Mouse (Mus musculus) ES-E14 (cell line): ENCODE data around the gene Hist1h2ap.
A peak's percentile ranks its signal among the peaks of the same experiment; 100 is the strongest.

Source experiments
- CHD2 ChIP-seq: IDR thresholded peaks from 2 replicates; pipeline ENCODE4 v1.6.1; 2014; ENCODE audit warnings: mild to moderate bottlenecking, low read depth, low read length, inconsistent platforms
- HCFC1 ChIP-seq: IDR thresholded peaks from 2 replicates; pipeline ENCODE4 v1.6.1; 2012; ENCODE audit warnings: low read length, inconsistent platforms, borderline replicate concordance; ENCODE audit not compliant: insufficient read depth
- MAFK ChIP-seq: IDR thresholded peaks from 2 replicates; pipeline ENCODE4 v1.6.1; 2014; ENCODE audit warnings: mild to moderate bottlenecking, low read depth, low read length, inconsistent platforms; ENCODE audit not compliant: insufficient read depth
- ZC3H11A ChIP-seq: IDR thresholded peaks from 2 replicates; pipeline ENCODE4 v1.6.1; 2012; ENCODE audit warnings: low read depth, mild to moderate bottlenecking, inconsistent platforms, low read length, borderline replicate concordance
- ZNF384 ChIP-seq: IDR thresholded peaks from 2 replicates; pipeline ENCODE4 v1.6.1; 2012; ENCODE audit warnings: low read depth, low read length, inconsistent platforms

DNA sequence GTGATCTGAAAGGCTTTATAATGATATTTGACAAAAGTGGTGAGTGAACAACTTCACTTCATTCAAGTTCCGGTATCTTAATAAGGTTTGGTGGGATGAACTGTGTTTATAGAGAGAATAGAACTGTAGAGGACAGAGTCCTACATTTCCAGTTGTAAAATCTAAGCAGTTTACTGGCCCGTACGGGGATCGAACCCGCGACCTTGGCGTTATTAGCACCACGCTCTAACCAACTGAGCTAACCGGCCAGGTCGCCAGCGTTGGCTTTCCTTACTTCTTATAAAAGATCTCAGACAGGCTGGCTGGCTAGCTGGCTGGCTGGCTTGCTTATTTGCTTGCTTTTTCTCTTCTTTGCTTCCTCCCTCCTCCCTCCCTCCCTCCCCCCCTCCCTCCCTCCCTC, 21.8 kb upstream of the Hist1h2ap start:
- no peak for TF ChIP-seq CHD2
- TF ChIP-seq MAFK, result peak; percentile 84
- no peak for TF ChIP-seq ZNF384
- 0 out of 2 replicates have a peak, but pooled peaks have one; percentile 23 for TF ChIP-seq HCFC1
- no peak for TF ChIP-seq ZC3H11A
